Mouse (Mus musculus) stomach, postnatal 0 days (tissue): Measurements from ENCODE around the gene Kctd3.

Experiments
- CTCF ChIP-seq: IDR thresholded peaks from 2 replicates; pipeline ENCODE4 v1.5.1; 2016; ENCODE audit warnings: antibody characterized with exemption, low read depth, mild to moderate bottlenecking, moderate library complexity
- EP300 ChIP-seq: optimal IDR thresholded peaks from 2 replicates; pipeline ENCODE3; 2016; ENCODE audit warnings: antibody characterized with exemption

DNA sequence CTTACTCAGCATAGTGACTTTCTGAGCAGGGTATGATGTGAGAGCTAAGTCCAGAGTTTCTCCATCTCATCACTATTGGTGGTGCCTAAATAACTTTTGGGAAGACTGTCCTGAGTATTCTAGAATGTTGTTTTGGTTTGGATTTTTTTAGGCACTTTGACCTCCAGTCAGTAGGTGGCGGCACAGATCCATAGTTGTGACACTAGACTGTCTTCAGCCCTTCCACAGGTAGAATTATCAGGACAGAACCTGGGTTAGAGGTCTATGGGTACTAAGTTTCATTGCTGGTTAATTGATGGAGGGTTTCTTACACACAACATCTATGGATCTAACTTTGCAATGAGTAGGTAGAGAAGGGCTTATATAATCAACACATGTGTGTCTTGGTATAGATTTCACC is 20.6 kb upstream of the Kctd3 start:
- TF ChIP-seq CTCF = peak; percentile 77
- no peak for TF ChIP-seq EP300
